Comparison of ENCODE assay signal across 8 mouse cellular contexts in the genomic region with DNA sequence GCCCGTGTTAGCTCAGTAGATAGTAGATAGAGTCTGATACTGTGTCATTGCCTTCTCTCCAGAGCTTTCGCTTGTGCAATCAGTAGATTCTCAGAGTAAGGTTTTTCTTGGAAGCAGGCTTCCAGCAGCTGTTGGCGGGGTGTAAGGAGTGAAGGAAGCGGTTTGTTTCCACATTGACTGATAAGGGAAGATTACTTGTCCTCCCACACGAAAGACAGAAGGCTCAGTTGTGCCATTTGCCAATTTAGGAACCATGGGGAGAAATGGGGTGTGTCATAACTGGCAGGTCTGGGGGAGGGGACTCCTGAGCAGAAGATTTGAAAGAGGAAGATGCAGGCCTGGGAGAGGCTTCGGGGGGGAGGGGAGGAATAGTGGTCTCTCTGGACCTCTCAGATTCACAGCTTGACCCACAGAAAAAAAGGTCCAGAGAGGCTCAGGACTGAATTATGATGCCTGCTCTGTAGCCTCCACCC. TPM values are rescaled to one million over a fixed set of nuclear protein-coding genes. Genes with fewer than 3 reads are reported as not detected.
A peak's percentile ranks its signal among the peaks of the same experiment; 100 is the strongest.
DNase-seq lines count a peak whose midpoint lies in the region; ATAC-seq lines count a peak whose summit lies in the region.

No protein-coding gene starts in this region.

- peak; percentile 72 for DNase-seq in right cerebral cortex, adult 18-20 months
- DNase-seq in right cerebral cortex, postnatal 4 days: no peak
- peak; percentile 24 to 59 for DNase-seq in frontal cortex, postnatal 36 days (ENCODE audit: low spot score in 2 of 2)
- DNase-seq in kidney, postnatal 36 days: peak; percentile 23 to 33
- DNase-seq in lung, postnatal 25 days (ENCODE audit: low spot score): peak; percentile 55
- DNase-seq in yolk sac, embryonic 10.5 days (ENCODE audit: low spot score): peak; percentile 80
- no peak for DNase-seq in forebrain, embryonic 14.5 days (ENCODE audit: low spot score)
- no peak for DNase-seq in thymus, postnatal 0 days (ENCODE audit: low spot score)

- 73% methylated on average over 6 of the region's 6 CpGs for WGBS in forebrain, embryonic 14.5 days

- ATAC-seq in forebrain, embryonic 14.5 days: no peak

- H3K36me3 ChIP-seq in forebrain, embryonic 14.5 days (ENCODE audit: control insufficient read depth, insufficient read depth, low read length): no peaks in the 10 kb centered on the region

- no peak overlapping the region for H3K9ac ChIP-seq in forebrain, embryonic 14.5 days (ENCODE audit: low read length)

- H3K27ac ChIP-seq in forebrain, embryonic 14.5 days (ENCODE audit: low read depth, low read length): no peak overlapping the region

- H3K27me3 ChIP-seq in forebrain, embryonic 14.5 days (replicated peaks; ENCODE audit: control insufficient read depth, insufficient read depth, low read length): no peaks in the 10 kb centered on the region

- H3K9me3 ChIP-seq in forebrain, embryonic 14.5 days (replicated peaks; ENCODE audit: control insufficient read depth, low read length): no peaks in the 10 kb centered on the region

- H3K4me2 ChIP-seq in forebrain, embryonic 14.5 days (ENCODE audit: low read length): no peak overlapping the region

- H3K4me3 ChIP-seq in forebrain, embryonic 14.5 days (ENCODE audit: low read depth, low read length): no peak overlapping the region

- no peaks in the 10 kb centered on the region for H3K4me1 ChIP-seq in forebrain, embryonic 14.5 days (ENCODE audit: control insufficient read depth, insufficient read depth, low read length)

RNA-seq across cellular contexts. Expression of a gene that starts 11.6 kb away (rescaled TPM):
- 67.2 and 67.3 TPM in 2 replicates for polyA plus RNA-seq in forebrain, embryonic 14.5 days (2014; fragmentation: Nextera tagmentation; extraction: Ambion mirVana)
- polyA plus RNA-seq in thymus, postnatal 0 days (2015; fragmentation: Nextera tagmentation; extraction: Ambion mirVana): 176 and 184 TPM in 2 replicates

RNA-seq across cellular contexts. Expression of a gene that starts 12.1 kb away (rescaled TPM):
- 4.8 and 4.9 TPM in 2 replicates for polyA plus RNA-seq in forebrain, embryonic 14.5 days (2014; fragmentation: Nextera tagmentation; extraction: Ambion mirVana)
- polyA plus RNA-seq in thymus, postnatal 0 days (2015; fragmentation: Nextera tagmentation; extraction: Ambion mirVana): 10.3 and 12.2 TPM in 2 replicates

Comparison
In these comparisons a context has a peak if more than half of its experiments do, and no peak if none do; other contexts are left out.
1. DNase-seq: peak in right cerebral cortex, adult 18-20 months (single experiment), frontal cortex, postnatal 36 days (2 of 2), kidney, postnatal 36 days (2 of 2), lung, postnatal 25 days (single experiment) and yolk sac, embryonic 10.5 days (single experiment); none in right cerebral cortex, postnatal 4 days (single experiment), forebrain, embryonic 14.5 days (single experiment) and thymus, postnatal 0 days (single experiment).